Comparison of ENCODE assay signal across 31 mouse cellular contexts in the genomic region with DNA sequence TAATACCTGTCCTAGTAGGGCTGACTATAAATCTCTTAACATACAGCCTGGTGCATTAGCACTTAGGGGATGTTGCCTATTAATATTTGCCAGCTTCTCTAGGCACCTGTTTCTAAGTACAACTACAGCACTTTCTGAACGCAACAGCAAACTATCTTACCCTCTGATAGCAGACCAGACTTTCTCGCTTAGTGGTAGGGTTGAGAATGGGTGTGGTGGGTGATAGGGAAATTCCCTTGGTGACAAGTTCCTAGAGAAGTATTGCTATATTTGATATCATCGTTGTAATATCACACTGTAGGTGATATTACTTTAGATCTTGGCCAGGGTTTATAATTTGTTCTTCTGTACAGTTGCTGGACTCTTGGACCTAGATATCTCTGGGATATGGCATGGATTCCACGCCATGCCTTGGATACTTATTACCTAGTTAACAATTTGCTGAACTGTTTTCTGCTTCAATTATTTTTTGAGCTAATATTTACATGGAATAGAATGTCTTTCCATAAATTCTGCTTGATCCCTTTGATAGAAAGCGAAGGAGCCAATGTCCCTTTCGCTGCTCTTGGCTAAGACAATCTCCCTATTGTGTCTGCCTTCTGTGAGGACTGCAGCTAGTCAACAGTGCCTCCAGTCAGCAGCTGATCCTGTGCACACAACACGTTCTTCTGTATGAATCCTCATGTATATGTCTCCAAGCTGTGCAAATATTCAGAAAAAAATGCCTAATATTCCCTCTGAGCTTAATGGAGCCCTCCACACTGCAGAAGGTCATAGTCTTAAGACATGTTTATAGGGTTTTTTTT.
DNase-seq lines count a peak whose midpoint lies in the region; ATAC-seq and TF ChIP-seq lines count a peak whose summit lies in the region.
"Had no signal": no experiment of that assay in that cellular context is flagged by ENCODE, and none has a peak within 500 bp of the region (broad histone marks: within the 10 kb centered on the region; RNA-seq: fewer than 3 reads in every experiment).

No protein-coding gene starts in this region.

- no peak overlapping the region for H3K9ac ChIP-seq in midbrain, postnatal 0 days (replicated peaks; ENCODE audit: low read length, poor library complexity, severe bottlenecking)
- no peak overlapping the region for H3K9ac ChIP-seq in midbrain, embryonic 13.5 days (replicated peaks)
- H3K9ac ChIP-seq: embryonic facial prominence, embryonic 13.5 days; heart, embryonic 12.5 days; hindbrain, embryonic 15.5 days; liver, embryonic 14.5 days; neural tube, embryonic 12.5 days had no signal

- TF ChIP-seq CTCF in midbrain, postnatal 0 days (IDR thresholded peaks at IDR 0.05), result no peak
- TF ChIP-seq CTCF in brain, embryonic 14.5 days (IDR thresholded peaks at IDR 0.05; ENCODE audit: borderline replicate concordance, extremely low read depth, insufficient read depth, insufficient read length), result no peak

- WGBS in midbrain, postnatal 0 days, result 75% methylated on average over 7 of the region's 7 CpGs
- WGBS in midbrain, embryonic 13.5 days, result 81% methylated on average over 7 of the region's 7 CpGs

- no peak overlapping the region for H3K27ac ChIP-seq in midbrain, postnatal 0 days (ENCODE audit: low read depth, low read length)
- H3K27ac ChIP-seq in midbrain, embryonic 13.5 days, result no peak overlapping the region
- H3K27ac ChIP-seq: embryonic facial prominence, embryonic 13.5 days; forebrain, embryonic 10.5 days; hindbrain, embryonic 10.5 days; hindbrain, embryonic 15.5 days; kidney, postnatal 0 days; liver, embryonic 14.5 days; neural tube, embryonic 12.5 days had no signal

- H3K4me2 ChIP-seq in midbrain, postnatal 0 days (ENCODE audit: low read depth, low read length, poor library complexity, severe bottlenecking), result no peak overlapping the region
- no peak overlapping the region for H3K4me2 ChIP-seq in midbrain, embryonic 13.5 days (replicated peaks)
- H3K4me2 ChIP-seq: embryonic facial prominence, embryonic 13.5 days; heart, embryonic 12.5 days; hindbrain, embryonic 15.5 days; midbrain, embryonic 11.5 days; neural tube, embryonic 12.5 days had no signal

- H3K9me3 ChIP-seq in midbrain, postnatal 0 days (ENCODE audit: low read length), result no peaks in the 10 kb centered on the region
- no peaks in the 10 kb centered on the region for H3K9me3 ChIP-seq in midbrain, embryonic 13.5 days
- H3K9me3 ChIP-seq: embryonic facial prominence, embryonic 13.5 days; forebrain, embryonic 10.5 days; heart, embryonic 12.5 days; hindbrain, embryonic 10.5 days; hindbrain, embryonic 15.5 days; neural tube, embryonic 12.5 days had no signal

- no peak overlapping the region for H3K4me3 ChIP-seq in midbrain, postnatal 0 days (ENCODE audit: low read depth, low read length)
- no peak overlapping the region for H3K4me3 ChIP-seq in midbrain, embryonic 13.5 days (replicated peaks)
- H3K4me3 ChIP-seq: embryonic facial prominence, embryonic 13.5 days; forebrain, embryonic 10.5 days; heart, embryonic 12.5 days; hindbrain, embryonic 10.5 days; hindbrain, embryonic 15.5 days; neural tube, embryonic 12.5 days had no signal

- H3K4me1 ChIP-seq in midbrain, postnatal 0 days (ENCODE audit: insufficient read depth, low read length), result no peaks in the 10 kb centered on the region
- no peaks in the 10 kb centered on the region for H3K4me1 ChIP-seq in midbrain, embryonic 13.5 days (replicated peaks)
- H3K4me1 ChIP-seq: embryonic facial prominence, embryonic 13.5 days; forebrain, embryonic 10.5 days; hindbrain, embryonic 10.5 days; hindbrain, embryonic 15.5 days; neural tube, embryonic 12.5 days had no signal

- H3K36me3 ChIP-seq in midbrain, postnatal 0 days (ENCODE audit: insufficient read depth, low read length), result no peaks in the 10 kb centered on the region
- H3K36me3 ChIP-seq in midbrain, embryonic 13.5 days, result no peaks in the 10 kb centered on the region
- H3K36me3 ChIP-seq: embryonic facial prominence, embryonic 13.5 days; forebrain, embryonic 10.5 days; heart, embryonic 12.5 days; hindbrain, embryonic 10.5 days; hindbrain, embryonic 15.5 days; neural tube, embryonic 12.5 days had no signal

- intact Hi-C loops in left cerebral cortex, postnatal 36 days (cut with DNase I), result no loop called here

- H3K27me3 ChIP-seq in midbrain, postnatal 0 days (ENCODE audit: insufficient read depth, low read length), result no peaks in the 10 kb centered on the region
- no peaks in the 10 kb centered on the region for H3K27me3 ChIP-seq in midbrain, embryonic 13.5 days
- H3K27me3 ChIP-seq: embryonic facial prominence, embryonic 13.5 days; heart, embryonic 12.5 days; hindbrain, embryonic 15.5 days; neural tube, embryonic 12.5 days had no signal

- no peak for TF ChIP-seq POLR2A in brain, embryonic 14.5 days (IDR thresholded peaks at IDR 0.05; ENCODE audit: borderline replicate concordance, extremely low read depth, insufficient read depth, insufficient read length, poor library complexity, severe bottlenecking)

- no peak for DNase-seq in frontal cortex, adult 2 months (ENCODE audit: extremely low spot score in 1 of 2, low spot score in 1 of 2)
- peak; percentile 12 for DNase-seq in midbrain, postnatal 0 days (ENCODE audit: low spot score)
- DNase-seq in brain, embryonic 14.5 days (ENCODE audit: low read depth), result peak; percentile 20
- DNase-seq in left cerebral cortex, postnatal 36 days (ENCODE audit: low spot score in 2 of 2), result no peak
- no peak for DNase-seq in cerebellum, adult 11-12 months
- DNase-seq: adrenal gland, adult 8-10 months; cerebellum, adult 11 months; cerebellum, adult 9-11 months; gastrocnemius, postnatal 10 days; kidney, adult 8-10 months; kidney, postnatal 4 days; liver; lung, adult 2 months; lung, postnatal 10 days; right cerebral cortex, postnatal 14 days; thymus, adult 2 months; thymus, postnatal 36 days had no signal

- ATAC-seq in frontal cortex, adult (ENCODE audit: low TSS enrichment), result 0 out of 2 replicates have a peak, but pooled peaks have one; percentile 27
- ATAC-seq in midbrain, postnatal 0 days (ENCODE audit: low FRiP score), result no peak
- ATAC-seq in midbrain, embryonic 13.5 days, result no peak
- peak; percentile 89 for ATAC-seq in megakaryocyte-erythroid progenitor cell, adult 5-6 weeks (replicated peaks; ENCODE audit: low FRiP score, low TSS enrichment, poor library complexity, severe bottlenecking)
- ATAC-seq: forebrain, embryonic 16.5 days; inflammation-experienced regulatory T-cells, adult 6 months had no signal

Comparison
In these comparisons a context has a peak if more than half of its experiments do, and no peak if none do; other contexts are left out.
1. ATAC-seq: peak in frontal cortex, adult (single experiment) and megakaryocyte-erythroid progenitor cell, adult 5-6 weeks (single experiment); none in midbrain, postnatal 0 days (single experiment) and midbrain, embryonic 13.5 days (single experiment).
2. DNase-seq: peak in midbrain, postnatal 0 days (single experiment) and brain, embryonic 14.5 days (single experiment); none in frontal cortex, adult 2 months (0 of 2), left cerebral cortex, postnatal 36 days (0 of 2) and cerebellum, adult 11-12 months (single experiment).